ENCODE assay signal across 17 mouse cellular contexts in genomic region chr11:90775752-90776151, GRCm38 (mm10).
A peak's percentile ranks its signal among the peaks of the same experiment; 100 is the strongest.
DNase-seq lines count a peak whose midpoint lies in the region; ATAC-seq lines count a peak whose summit lies in the region.
"Had no signal": no experiment of that assay in that cellular context is flagged by ENCODE, and none has a peak within 500 bp of the region (broad histone marks: within the 10 kb centered on the region; RNA-seq: fewer than 3 reads in every experiment).

No protein-coding gene starts in this region.

- H3K27ac ChIP-seq in forebrain, embryonic 14.5 days (ENCODE audit: low read depth, low read length) = no peak overlapping the region
- H3K27ac ChIP-seq in forebrain, embryonic 10.5 days = no peak overlapping the region
- no peak overlapping the region for H3K27ac ChIP-seq in neural tube, embryonic 14.5 days (ENCODE audit: low read depth, low read length)
- H3K27ac ChIP-seq in hindbrain, embryonic 16.5 days (ENCODE audit: low read depth, low read length) = no peak overlapping the region

- H3K4me3 ChIP-seq in forebrain, embryonic 14.5 days (ENCODE audit: low read depth, low read length) = no peak overlapping the region
- no peak overlapping the region for H3K4me3 ChIP-seq in forebrain, embryonic 10.5 days
- no peak overlapping the region for H3K4me3 ChIP-seq in neural tube, embryonic 14.5 days (ENCODE audit: low read depth, low read length)
- no peak overlapping the region for H3K4me3 ChIP-seq in hindbrain, embryonic 16.5 days (ENCODE audit: low read length)
- H3K4me3 ChIP-seq: myocyte had no signal

- 15% methylated on average over 1 of the region's 1 CpGs for WGBS in forebrain, embryonic 14.5 days
- 66% methylated on average over 1 of the region's 1 CpGs for WGBS in forebrain, embryonic 10.5 days
- WGBS in neural tube, embryonic 14.5 days = 15% methylated on average over 1 of the region's 1 CpGs
- 11% methylated on average over 1 of the region's 1 CpGs for WGBS in hindbrain, embryonic 16.5 days

- H3K36me3 ChIP-seq in forebrain, embryonic 14.5 days (ENCODE audit: control insufficient read depth, insufficient read depth, low read length) = no peaks in the 10 kb centered on the region
- no peaks in the 10 kb centered on the region for H3K36me3 ChIP-seq in forebrain, embryonic 10.5 days (replicated peaks)
- no peaks in the 10 kb centered on the region for H3K36me3 ChIP-seq in neural tube, embryonic 14.5 days (ENCODE audit: control insufficient read depth, insufficient read depth, low read length)
- H3K36me3 ChIP-seq in hindbrain, embryonic 16.5 days (ENCODE audit: control insufficient read depth, insufficient read depth, low read length) = no peaks in the 10 kb centered on the region

- no peak overlapping the region for H3K9ac ChIP-seq in forebrain, embryonic 14.5 days (ENCODE audit: low read length)
- H3K9ac ChIP-seq in neural tube, embryonic 14.5 days (replicated peaks; ENCODE audit: low read depth, low read length) = no peak overlapping the region
- H3K9ac ChIP-seq in hindbrain, embryonic 16.5 days (ENCODE audit: low read depth, low read length) = no peak overlapping the region
- H3K9ac ChIP-seq: liver, postnatal 0 days had no signal

- H3K4me1 ChIP-seq in forebrain, embryonic 14.5 days (ENCODE audit: control insufficient read depth, insufficient read depth, low read length) = 0 out of 2 replicates have a peak, but pooled peaks cover 3% of the 10 kb centered on the region
- no peaks in the 10 kb centered on the region for H3K4me1 ChIP-seq in forebrain, embryonic 10.5 days
- no peaks in the 10 kb centered on the region for H3K4me1 ChIP-seq in neural tube, embryonic 14.5 days (ENCODE audit: control insufficient read depth, insufficient read depth, low read length)
- no peaks in the 10 kb centered on the region for H3K4me1 ChIP-seq in hindbrain, embryonic 16.5 days (ENCODE audit: control insufficient read depth, insufficient read depth, low read depth, low read length)

- no peak overlapping the region for H3K4me2 ChIP-seq in forebrain, embryonic 14.5 days (ENCODE audit: low read length)
- H3K4me2 ChIP-seq in neural tube, embryonic 14.5 days (ENCODE audit: low read depth, low read length) = no peak overlapping the region
- no peak overlapping the region for H3K4me2 ChIP-seq in hindbrain, embryonic 16.5 days (ENCODE audit: low read length)
- H3K4me2 ChIP-seq: heart, embryonic 11.5 days had no signal

- H3K9me3 ChIP-seq in forebrain, embryonic 14.5 days (replicated peaks; ENCODE audit: control insufficient read depth, low read length) = no peaks in the 10 kb centered on the region
- H3K9me3 ChIP-seq in forebrain, embryonic 10.5 days = no peaks in the 10 kb centered on the region
- H3K9me3 ChIP-seq in neural tube, embryonic 14.5 days (ENCODE audit: control insufficient read depth, low read length) = no peaks in the 10 kb centered on the region
- no peaks in the 10 kb centered on the region for H3K9me3 ChIP-seq in hindbrain, embryonic 16.5 days (ENCODE audit: control insufficient read depth, low read length)

- peak; percentile 68 for DNase-seq in forebrain, embryonic 14.5 days (ENCODE audit: low spot score)
- DNase-seq in forebrain, embryonic 10.5 days (ENCODE audit: extremely low spot score, low spot score) = no peak
- DNase-seq in layer of hippocampus, adult 9-11 months = peak; percentile 8
- DNase-seq in layer of hippocampus, adult 9-10 months (ENCODE audit: low spot score) = no peak
- DNase-seq in neural tube, embryonic 10.5 days (ENCODE audit: extremely low spot score, low spot score) = no peak
- DNase-seq in urinary bladder, postnatal 10 days (ENCODE audit: low spot score) = no peak
- DNase-seq: adrenal gland, postnatal 25 days; cerebellum, adult 9-11 months; liver; liver, postnatal 0 days; lung, postnatal 14 days had no signal

- no peak for ATAC-seq in forebrain, embryonic 14.5 days
- ATAC-seq in neural tube, embryonic 14.5 days (ENCODE audit: low read depth) = peak; percentile 58; the same call in 1 of the 2 replicates
- peak; percentile 89 for ATAC-seq in hindbrain, embryonic 16.5 days
- ATAC-seq: intestine, postnatal 0 days; liver, postnatal 0 days; Patski had no signal

- H3K27me3 ChIP-seq in forebrain, embryonic 14.5 days (replicated peaks; ENCODE audit: control insufficient read depth, insufficient read depth, low read length) = no peaks in the 10 kb centered on the region
- no peaks in the 10 kb centered on the region for H3K27me3 ChIP-seq in forebrain, embryonic 10.5 days (ENCODE audit: poor library complexity, severe bottlenecking)
- H3K27me3 ChIP-seq in neural tube, embryonic 14.5 days (ENCODE audit: control insufficient read depth, insufficient read depth, low read length) = no peaks in the 10 kb centered on the region
- H3K27me3 ChIP-seq in hindbrain, embryonic 16.5 days (replicated peaks; ENCODE audit: control insufficient read depth, insufficient read depth, low read length) = no peaks in the 10 kb centered on the region
- H3K27me3 ChIP-seq: Patski had no signal

Comparison
In these comparisons a context has a peak if more than half of its experiments do, and no peak if none do; other contexts are left out.
1. DNase-seq: peak in forebrain, embryonic 14.5 days (single experiment) and layer of hippocampus, adult 9-11 months (single experiment); none in forebrain, embryonic 10.5 days (single experiment), layer of hippocampus, adult 9-10 months (single experiment), neural tube, embryonic 10.5 days (single experiment) and urinary bladder, postnatal 10 days (single experiment).